Mouse (Mus musculus): ENCODE results near the gene Grid2.

The Grid2 gene

GRCm38 (mm10) chr6:64588487-64589205 lies 1333.0 kb downstream of the Grid2 start:
- DNase-seq (ENCODE audit: inconsistent age in 2 of 2, low spot score in 1 of 2), result no peak

GRCm38 (mm10) chr6:64596261-64596660 lies 1340.6 kb downstream of the Grid2 start:
- no peak for DNase-seq (ENCODE audit: inconsistent age in 2 of 2, low spot score in 1 of 2)

DNA sequence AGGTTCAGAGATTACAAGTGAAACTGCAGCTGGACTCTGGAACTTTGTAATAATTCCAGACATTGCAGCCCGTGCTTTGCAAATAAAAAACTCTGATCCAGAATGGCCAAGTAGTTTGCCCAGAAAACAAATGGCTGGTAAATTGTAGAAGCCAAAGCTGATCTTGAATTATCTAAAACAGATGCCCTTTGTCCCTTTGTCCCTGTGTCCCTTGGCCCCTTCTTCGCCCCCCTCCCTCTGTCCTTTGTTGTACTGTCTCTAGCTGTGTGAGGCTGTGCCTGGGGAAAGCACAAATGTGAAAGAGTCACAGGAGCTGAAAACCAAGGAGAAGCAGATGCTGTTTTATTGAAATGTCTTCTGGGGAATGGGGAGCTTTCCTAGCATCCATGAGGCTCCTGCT lies 1341.2 kb downstream of the Grid2 start:
- no peak for DNase-seq (ENCODE audit: inconsistent age in 2 of 2, low spot score in 1 of 2)

DNA sequence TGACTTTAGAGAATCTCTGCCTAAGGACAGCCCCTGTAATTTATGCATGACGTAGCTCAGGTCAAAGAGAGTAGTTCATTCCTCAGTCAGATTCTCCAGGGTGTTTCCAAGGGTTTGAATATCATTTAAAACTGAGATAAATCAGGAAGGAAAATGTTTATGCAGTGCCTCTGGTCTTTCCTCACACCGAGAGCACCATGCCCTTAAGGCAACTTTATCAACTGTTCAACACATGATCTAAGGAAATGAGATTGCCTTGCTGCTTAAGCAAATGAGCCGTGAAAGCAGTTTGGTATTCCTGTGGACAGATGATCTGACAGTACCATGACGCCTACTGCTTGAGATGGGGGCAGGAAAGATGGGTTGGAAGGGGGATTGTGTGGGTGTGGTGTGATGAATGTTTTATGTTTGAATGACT lies 1342.5 kb downstream of the Grid2 start:
- DNase-seq (ENCODE audit: inconsistent age in 2 of 2, low spot score in 1 of 2), result no peak

DNA sequence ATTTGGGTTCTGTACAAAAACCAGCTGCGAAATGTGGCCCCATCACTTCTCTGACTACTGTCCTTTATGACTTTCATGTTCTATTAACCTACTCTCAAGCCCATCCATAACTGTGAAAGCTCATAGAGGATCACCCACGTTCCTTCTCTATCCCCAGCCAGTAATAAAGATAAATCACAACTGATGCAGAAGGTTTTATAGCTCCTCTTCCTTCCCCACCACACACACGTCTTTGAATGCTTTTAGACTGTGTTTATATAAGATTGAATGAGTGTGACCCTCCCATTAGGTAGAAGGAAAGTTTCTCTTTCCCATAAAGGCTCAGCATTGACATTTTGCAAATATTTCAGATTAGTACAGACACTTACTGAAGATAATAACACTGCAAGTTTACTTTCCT lies 1350.1 kb downstream of the Grid2 start:
- DNase-seq (ENCODE audit: inconsistent age in 2 of 2, low spot score in 1 of 2), result no peak

DNA sequence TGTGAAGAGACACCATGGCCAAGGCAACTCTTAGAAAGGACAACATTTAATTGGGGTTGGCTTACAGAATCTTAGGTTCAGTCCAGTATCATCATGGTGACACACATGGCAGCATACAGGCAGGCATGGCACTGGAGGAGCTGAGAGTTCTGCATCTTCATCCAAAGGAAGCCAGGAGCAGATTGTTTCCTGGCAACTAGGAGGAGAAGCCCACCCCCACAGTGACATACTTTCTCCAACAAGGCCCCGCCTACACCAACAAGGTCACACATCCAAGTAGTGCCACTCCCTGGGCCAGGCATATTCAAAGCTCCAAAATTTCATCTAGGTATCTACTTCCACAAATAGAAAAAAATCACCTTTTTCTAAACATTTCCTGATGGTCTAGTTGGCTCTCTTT lies 1351.4 kb downstream of the Grid2 start:
- no peak for DNase-seq (ENCODE audit: inconsistent age in 2 of 2, low spot score in 1 of 2)

DNA sequence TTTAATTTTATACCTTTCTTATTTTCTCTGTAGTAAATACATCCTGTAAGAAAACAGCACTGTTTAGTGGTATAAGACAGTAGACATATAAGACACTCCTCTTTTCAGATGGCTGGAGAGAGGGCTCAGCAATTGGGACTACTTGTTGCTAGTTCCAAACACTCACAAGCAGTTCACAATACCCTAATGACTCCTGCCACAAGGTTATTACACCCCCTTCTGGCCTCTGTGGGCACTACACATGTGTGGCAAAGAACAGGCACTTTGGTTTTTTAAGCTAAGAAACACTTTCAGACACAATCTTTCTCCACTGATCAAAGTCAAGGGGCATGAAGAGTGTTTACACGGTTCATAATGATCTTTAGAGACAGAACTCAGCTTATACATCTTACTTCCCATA lies 1352.3 kb downstream of the Grid2 start:
- DNase-seq (ENCODE audit: inconsistent age in 2 of 2, low spot score in 1 of 2), result peak; percentile 4 to 48

- no peak for DNase-seq (ENCODE audit: inconsistent age in 2 of 2, low spot score in 1 of 2)
Observed at GRCm38 (mm10) chr6:64616843-64617242, 1361.2 kb downstream of the Grid2 start.

- DNase-seq (ENCODE audit: inconsistent age in 2 of 2, low spot score in 1 of 2), result no peak
Observed at GRCm38 (mm10) chr6:64617417-64618135, 1361.9 kb downstream of the Grid2 start.

DNA sequence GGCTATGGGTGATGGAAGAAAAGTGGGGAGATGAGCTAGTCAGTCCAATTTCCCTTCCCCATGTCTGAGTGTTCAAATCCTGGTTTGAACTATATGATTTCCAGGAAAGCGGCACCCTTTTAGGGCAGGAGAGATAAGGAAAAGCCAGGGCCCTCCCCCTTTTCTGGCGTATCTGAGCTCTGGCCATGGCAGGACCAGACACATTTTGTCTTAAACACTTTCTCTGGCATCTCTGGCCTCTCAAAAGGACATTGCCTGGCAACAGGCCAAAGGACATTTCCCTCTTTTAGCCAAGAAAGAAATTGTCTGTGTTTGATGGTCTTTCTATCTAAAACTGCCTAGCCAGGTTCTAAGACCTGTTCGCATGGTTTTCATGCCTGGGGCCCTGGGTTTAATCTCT lies 1367.7 kb downstream of the Grid2 start:
- DNase-seq (ENCODE audit: inconsistent age in 2 of 2, low spot score in 1 of 2), result no peak

DNA sequence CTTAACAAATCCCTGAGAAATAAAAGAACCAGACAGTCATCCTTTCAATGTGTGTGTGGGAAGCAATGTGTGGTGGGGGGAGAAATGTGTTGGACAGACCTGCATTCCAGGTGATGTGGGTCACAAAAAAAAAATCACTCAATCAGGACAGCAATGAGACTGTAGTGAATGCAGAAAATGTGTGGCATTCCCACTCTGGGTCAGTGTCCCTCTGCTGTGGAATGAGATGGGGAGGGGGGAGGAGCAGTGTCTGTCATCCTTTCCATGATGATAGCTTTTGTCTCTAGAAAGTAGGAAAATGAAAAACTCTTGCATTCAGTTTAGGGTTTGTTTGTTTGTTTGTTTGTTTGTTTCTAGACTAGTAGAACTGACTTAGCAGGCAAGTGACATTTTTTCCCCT lies 1392.0 kb downstream of the Grid2 start:
- DNase-seq (ENCODE audit: inconsistent age in 2 of 2, low spot score in 1 of 2), result no peak

DNA sequence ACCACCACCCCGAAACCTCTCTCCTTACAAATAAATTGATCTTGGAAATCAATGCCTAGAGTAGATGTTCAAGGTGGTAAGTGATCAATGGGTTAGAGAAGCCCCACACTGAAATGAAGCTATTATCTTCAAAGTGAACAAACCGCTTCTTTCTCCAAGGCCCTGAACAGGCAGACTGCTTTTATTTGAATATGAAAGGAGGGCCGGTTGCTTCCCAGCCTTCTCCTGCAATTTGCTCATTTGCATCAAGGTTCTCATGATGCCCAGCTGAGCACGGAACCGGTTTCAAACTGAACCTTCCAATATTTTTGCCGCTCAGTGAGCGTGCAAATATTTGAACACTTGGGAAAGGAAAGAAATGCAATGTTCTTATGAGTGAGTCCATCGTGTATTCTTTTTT lies 1392.5 kb downstream of the Grid2 start:
- no peak for DNase-seq (ENCODE audit: inconsistent age in 2 of 2, low spot score in 1 of 2)

- peak; percentile 21 to 84 for DNase-seq (ENCODE audit: inconsistent age in 2 of 2, low spot score in 1 of 2)
Observed at GRCm38 (mm10) chr6:64649296-64650226, 1393.9 kb downstream of the Grid2 start.

- no peak for DNase-seq (ENCODE audit: inconsistent age in 2 of 2, low spot score in 1 of 2)
Observed at GRCm38 (mm10) chr6:64650765-64651164, 1395.1 kb downstream of the Grid2 start.

DNA sequence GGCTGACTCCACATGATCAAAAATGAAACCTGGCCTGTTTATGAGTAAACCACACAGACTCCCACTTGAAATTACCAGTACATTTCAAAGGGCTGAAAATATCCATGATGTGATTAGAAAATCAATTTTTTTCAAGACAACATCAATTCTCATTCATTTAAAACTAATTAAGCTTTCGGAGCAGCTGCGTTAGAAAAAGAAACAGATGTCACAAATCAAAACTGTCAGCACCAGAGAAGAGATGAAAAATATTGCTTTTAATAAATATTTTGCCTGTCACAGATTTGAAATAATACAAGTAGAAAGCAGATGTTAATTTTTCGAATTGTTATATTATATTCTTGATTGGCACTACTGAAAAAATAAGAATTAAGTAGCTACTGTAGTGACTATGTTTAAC lies 1415.3 kb downstream of the Grid2 start:
- DNase-seq (ENCODE audit: inconsistent age in 2 of 2, low spot score in 1 of 2), result no peak

DNA sequence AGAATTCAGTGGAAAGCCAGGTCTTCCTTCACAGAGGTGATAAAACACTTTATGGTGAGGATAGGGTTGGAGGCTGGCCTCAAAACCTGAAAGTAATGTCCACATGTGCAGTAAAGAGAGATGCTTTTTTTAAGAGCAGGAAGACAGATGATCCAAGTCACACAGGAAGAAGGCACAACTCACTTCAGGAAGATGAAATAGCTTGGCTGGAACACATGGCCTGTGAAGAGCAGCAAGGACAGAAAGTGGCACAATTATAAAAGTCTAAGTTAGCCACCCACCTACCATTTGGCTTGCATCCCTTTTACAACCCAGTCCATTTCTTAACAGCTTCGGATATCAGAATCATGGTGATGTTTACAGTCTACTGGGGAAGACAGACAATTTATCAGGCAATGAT lies 1423.1 kb downstream of the Grid2 start:
- no peak for DNase-seq (ENCODE audit: inconsistent age in 2 of 2, low spot score in 1 of 2)

- DNase-seq (ENCODE audit: inconsistent age in 2 of 2, low spot score in 1 of 2), result peak in 1 of 2 experiments; percentile 70
Observed at GRCm38 (mm10) chr6:64683974-64684373, 1428.3 kb downstream of the Grid2 start.

- peak; percentile 11 to 70 for DNase-seq (ENCODE audit: inconsistent age in 2 of 2, low spot score in 1 of 2)
Observed at GRCm38 (mm10) chr6:64684973-64685372, 1429.3 kb downstream of the Grid2 start.

- DNase-seq (ENCODE audit: inconsistent age in 2 of 2, low spot score in 1 of 2), result no peak
Observed at GRCm38 (mm10) chr6:64688181-64688944, 1432.7 kb downstream of the Grid2 start.

GRCm38 (mm10) chr6:64694688-64695087 lies 1439.0 kb downstream of the Grid2 start:
- no peak for DNase-seq (ENCODE audit: inconsistent age in 2 of 2, low spot score in 1 of 2)

- peak in 1 of 2 experiments; percentile 50 for DNase-seq (ENCODE audit: inconsistent age in 2 of 2, low spot score in 1 of 2)
Observed at GRCm38 (mm10) chr6:64703659-64704058, 1448.0 kb downstream of the Grid2 start.

Measured in adrenal gland, adult (tissue).